8 mouse cellular contexts compared by ENCODE assay signal in genomic region chr9:88599206-88600162, GRCm38 (mm10). TPM values are rescaled to one million over a fixed set of nuclear protein-coding genes. Genes with fewer than 3 reads are reported as not detected.
DNase-seq lines count a peak whose midpoint lies in the region; ATAC-seq and TF ChIP-seq lines count a peak whose summit lies in the region.
"Not testable (repeated sequence)": the region's sequence is repeated elsewhere in the genome, so short reads cannot be mapped to it uniquely, and the experiment has no call there.

No protein-coding gene starts in this region.

- ATAC-seq in Patski: peak; percentile 98
- peak; percentile 99 for ATAC-seq in hindbrain, embryonic 15.5 days (ENCODE audit: low FRiP score, low read depth)

- CTCF ChIA-PET in Patski (lab: Charles Lee): not testable (repeated sequence)

- not testable (repeated sequence) for H3K9me3 ChIP-seq in hindbrain, embryonic 15.5 days

- POLR2A ChIA-PET in Patski (lab: Charles Lee): not testable (repeated sequence)

- not testable (repeated sequence) for TF ChIP-seq CTCF in Patski (IDR thresholded peaks at IDR 0.05)

- in situ Hi-C loops in Patski (cut with MboI; ENCODE audit: low pct_unique_long_range_greater_than_20kb): not testable (repeated sequence)

- not testable (repeated sequence) for H3K27me3 ChIP-seq in Patski; hindbrain, embryonic 15.5 days

- peak overlapping the region; percentile 42 for H3K4me3 ChIP-seq in hindbrain, embryonic 15.5 days

- not testable (repeated sequence) for H3K36me3 ChIP-seq in hindbrain, embryonic 15.5 days

- DNase-seq in Patski (ENCODE audit: low read depth, low spot score): peak; percentile 13
- peak; percentile 100 for DNase-seq in cerebellum, postnatal 14 days
- peak; percentile 98 to 99 for DNase-seq in frontal cortex, postnatal 36 days (ENCODE audit: low spot score in 2 of 2)
- peak; percentile 95 for DNase-seq in left cerebral cortex, adult 11 months (ENCODE audit: low spot score)
- peak; percentile 99 to 100 for DNase-seq in lung, postnatal 4 days
- DNase-seq in retina, postnatal 7 days (ENCODE audit: low read depth, low spot score): peak; percentile 88
- DNase-seq in urinary bladder, adult 2 months (ENCODE audit: low spot score): peak; percentile 99

- not testable (repeated sequence) for H3K27ac ChIP-seq in hindbrain, embryonic 15.5 days (replicated peaks)

- H3K9ac ChIP-seq in hindbrain, embryonic 15.5 days: peak overlapping the region; percentile 44

- 2% methylated on average over 47 of the region's 50 CpGs for WGBS in hindbrain, embryonic 15.5 days

- H3K4me2 ChIP-seq in hindbrain, embryonic 15.5 days: peak overlapping the region; percentile 62

- H3K4me1 ChIP-seq in hindbrain, embryonic 15.5 days (replicated peaks): not testable (repeated sequence)

RNA-seq across cellular contexts. Expression of gene Trim43a, which starts 18.8 kb away (rescaled TPM):
- not detected for polyA plus RNA-seq in Patski (2021)
- polyA plus RNA-seq in hindbrain, embryonic 15.5 days (2015; fragmentation: Nextera tagmentation; extraction: Ambion mirVana): 0.14 and 0.21 TPM in 2 replicates
- 0.03 TPM in 1 of 2 replicates, not detected in the other for polyA plus RNA-seq in urinary bladder, adult 2 months (2012; rRNA removed)

RNA-seq across cellular contexts. Expression of gene Zfp949, which starts 51.7 kb away (rescaled TPM):
- 12.5 TPM for polyA plus RNA-seq in Patski (2021)
- 17.2 and 19.8 TPM in 2 replicates for polyA plus RNA-seq in hindbrain, embryonic 15.5 days (2015; fragmentation: Nextera tagmentation; extraction: Ambion mirVana)
- 9.7 and 10.3 TPM in 2 replicates for polyA plus RNA-seq in urinary bladder, adult 2 months (2012; rRNA removed)

Comparison
In these comparisons a context has a peak if more than half of its experiments do, and no peak if none do; other contexts are left out.
1. DNase-seq: peak in every context shown above with its lines; median percentile 100 in cerebellum, postnatal 14 days; 100 in lung, postnatal 4 days; 99 in urinary bladder, adult 2 months; 98 in frontal cortex, postnatal 36 days; 95 in left cerebral cortex, adult 11 months; 88 in retina, postnatal 7 days; 13 in Patski.